Mouse (Mus musculus) limb, embryonic 14.5 days (tissue): ENCODE results near the gene Ugt2a1. TPM values are rescaled to one million over a fixed set of nuclear protein-coding genes. Genes with fewer than 3 reads are reported as not detected.
"Not testable (repeated sequence)": the region's sequence is repeated elsewhere in the genome, so short reads cannot be mapped to it uniquely, and the experiment has no call there.

Experiments used
- ATAC-seq: fragments of 200-750 bp; cut with Nextera tagmentation; 2 replicates; pipeline ENCODE4 v1.8.0; 2017; ENCODE audit warnings: low read depth, moderate number of reproducible peaks, moderate TSS enrichment; ENCODE audit not compliant: low FRiP score
- DNase-seq: peaks from one replicate; pipeline ENCODE4 v3.0.0-alpha.2; 2015; ENCODE audit warnings: low spot score
- H3K27ac ChIP-seq: fragments of 300-500 bp; sonication (generic); replicated peaks from 2 replicates; pipeline ENCODE4 v1.5.1; 2014; ENCODE audit warnings: low read depth, mild to moderate bottlenecking, low read length, moderate library complexity, mixed read lengths
- H3K27me3 ChIP-seq: fragments of 300-500 bp; sonication (generic); 2 replicates; pipeline ENCODE4 v1.6.1; 2014; ENCODE audit warnings: low read length, mixed read lengths; ENCODE audit not compliant: control insufficient read depth, insufficient read depth
- H3K36me3 ChIP-seq: fragments of 300-500 bp; sonication (generic); 2 replicates; pipeline ENCODE4 v1.6.1; 2014; ENCODE audit warnings: mild to moderate bottlenecking, low read length, moderate library complexity, mixed read lengths; ENCODE audit not compliant: control insufficient read depth, insufficient read depth
- H3K4me1 ChIP-seq: fragments of 300-500 bp; sonication (generic); 2 replicates; pipeline ENCODE4 v1.6.1; 2014; ENCODE audit warnings: antibody characterized with exemption, low read length, mixed read lengths; ENCODE audit not compliant: control insufficient read depth, insufficient read depth
- H3K4me2 ChIP-seq: fragments of 300-500 bp; sonication (generic); replicated peaks from 2 replicates; pipeline ENCODE4 v1.6.1; 2014; ENCODE audit warnings: low read depth, mild to moderate bottlenecking, low read length, moderate library complexity; ENCODE audit not compliant: severe bottlenecking
- H3K4me3 ChIP-seq: fragments of 300-500 bp; sonication (generic); replicated peaks from 2 replicates; pipeline ENCODE4 v1.5.1; 2014; ENCODE audit warnings: low read length
- H3K9ac ChIP-seq: fragments of 300-500 bp; sonication (generic); 2 replicates; pipeline ENCODE4 v1.6.1; 2014; ENCODE audit warnings: mild to moderate bottlenecking, low read depth, low read length, moderate library complexity; ENCODE audit not compliant: severe bottlenecking
- H3K9me3 ChIP-seq: fragments of 300-500 bp; sonication (generic); 2 replicates; pipeline ENCODE4 v1.6.1; 2016; ENCODE audit warnings: low read length; ENCODE audit not compliant: control insufficient read depth
- POLR2A ChIP-seq: fragments of 200-500 bp; IDR thresholded peaks from 2 replicates; pipeline ENCODE4 v1.8.0; 2012; ENCODE audit warnings: inconsistent platforms, mild to moderate bottlenecking, moderate library complexity, borderline replicate concordance; ENCODE audit not compliant: insufficient read depth, insufficient read length; ENCODE audit errors: extremely low read depth
- WGBS: fragments of 180-500 bp; shearing (Covaris S2); extraction: QIAGEN DNeasy Blood & Tissue Kit; methylation state at CpG from one replicate; pipeline ENCODE4 v1.1.7; 2014; 5-methylcytosine and 5-hydroxymethylcytosine counted together
- polyA plus RNA-seq, 2 experiments: library from polyadenylated mRNA; depleted of rRNA in 1 of 2; stranded (reverse) in 1 of 2; unstranded in 1 of 2; fragments of >200 nt; fragmentation: Nextera tagmentation in 1 of 2; extraction: Ambion mirVana in 1 of 2; gene quantifications; 2 replicates each; pipeline versions ENCODE4 v1.2.1 to v1.2.3; 2012 to 2014

Gene Ugt2a1
- polyA plus RNA-seq, 2 experiments: not detected

DNA sequence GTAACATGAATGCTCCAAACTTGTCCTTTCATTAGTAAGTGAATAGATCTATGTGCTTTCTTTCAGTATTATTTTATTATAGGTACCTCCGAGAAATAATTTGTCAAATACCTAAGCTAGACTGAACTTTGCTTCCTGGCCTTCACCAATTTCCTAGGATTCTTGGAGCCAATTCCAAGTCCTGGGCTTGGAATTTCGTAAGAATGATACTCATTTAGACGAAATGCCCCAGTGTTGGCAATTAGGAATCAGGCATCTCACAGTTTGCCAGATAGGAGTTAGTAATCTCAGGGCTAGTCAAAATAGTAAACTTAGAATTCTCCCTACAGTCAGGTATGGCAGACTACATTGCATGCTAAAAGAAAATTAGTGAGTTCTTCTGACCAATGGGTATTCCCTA is 65.0 kb downstream of the Ugt2a1 start:
- Histone ChIP-seq H3K9ac (no peak overlapping the region), H3K9me3 (no peaks in the 10 kb centered on the region), H3K27me3 (no peaks in the 10 kb centered on the region), H3K4me3 (no peak overlapping the region), H3K36me3 (no peaks in the 10 kb centered on the region), H3K4me1 (no peaks in the 10 kb centered on the region), H3K27ac (no peak overlapping the region), H3K4me2 (no peak overlapping the region)
- no peak for ATAC-seq
- DNase-seq: no peak
- WGBS: 72% methylated on average over 3 of the region's 3 CpGs
- no peak for TF ChIP-seq POLR2A

DNA sequence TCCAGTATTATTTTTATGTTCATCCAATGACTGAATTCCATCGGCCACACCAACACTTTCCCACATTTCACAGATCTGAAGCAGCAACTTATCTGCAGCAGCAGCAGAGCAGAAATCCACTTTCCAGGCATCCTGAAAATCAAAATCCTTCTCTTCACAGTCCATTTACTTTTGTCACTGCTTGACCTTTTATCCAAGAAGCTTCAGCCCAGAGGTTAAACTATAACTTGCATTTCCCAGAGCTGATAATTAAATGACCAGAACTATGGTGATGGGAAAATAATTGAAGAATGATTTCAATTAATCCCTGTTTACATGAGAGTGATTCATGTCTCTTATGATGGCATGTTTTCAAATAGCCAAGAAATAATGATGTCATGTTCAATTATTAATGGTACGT is 66.6 kb downstream of the Ugt2a1 start, which contains the start of gene Ugt2b38:
Gene Ugt2b38, minus strand, starts transcription at position 163 of the 400 bp plus-strand sequence.
- not testable (repeated sequence) for H3K4me3 ChIP-seq, H3K27me3 ChIP-seq, H3K9ac ChIP-seq, H3K4me2 ChIP-seq, H3K36me3 ChIP-seq, H3K27ac ChIP-seq, DNase-seq, H3K9me3 ChIP-seq, H3K4me1 ChIP-seq, ATAC-seq
- WGBS: 84% methylated on average over 1 of the region's 2 CpGs

Other genes starting within 250 kb of the Ugt2a1 start
- not detected in 2 replicates for gene Ugt2b37, start 236.1 kb downstream of the Ugt2a1 start, polyA plus RNA-seq (2012; rRNA removed)
- gene Ugt2b37, start 236.1 kb downstream of the Ugt2a1 start, polyA plus RNA-seq (2014; fragmentation: Nextera tagmentation; extraction: Ambion mirVana): not detected in 2 replicates
- gene Ugt2a3, start 153.7 kb downstream of the Ugt2a1 start, polyA plus RNA-seq (2012; rRNA removed): not detected in 2 replicates
- gene Ugt2a3, start 153.7 kb downstream of the Ugt2a1 start, polyA plus RNA-seq (2014; fragmentation: Nextera tagmentation; extraction: Ambion mirVana): not detected in 2 replicates
- not detected in 2 replicates for gene Ugt2b38, start 66.7 kb downstream of the Ugt2a1 start, polyA plus RNA-seq (2012; rRNA removed)
- gene Ugt2b38, start 66.7 kb downstream of the Ugt2a1 start, polyA plus RNA-seq (2014; fragmentation: Nextera tagmentation; extraction: Ambion mirVana): not detected in 2 replicates
- gene Ugt2a2, start 8.6 kb downstream of the Ugt2a1 start, polyA plus RNA-seq (2012; rRNA removed): not detected in 2 replicates
- gene Ugt2a2, start 8.6 kb downstream of the Ugt2a1 start, polyA plus RNA-seq (2014; fragmentation: Nextera tagmentation; extraction: Ambion mirVana): not detected in 2 replicates
- gene Gm43638, start 4.1 kb downstream of the Ugt2a1 start, polyA plus RNA-seq (2012; rRNA removed): not detected in 2 replicates
- not detected in 2 replicates for gene Gm43638, start 4.1 kb downstream of the Ugt2a1 start, polyA plus RNA-seq (2014; fragmentation: Nextera tagmentation; extraction: Ambion mirVana)
- gene Sult1b1, start 47.3 kb upstream of the Ugt2a1 start, polyA plus RNA-seq (2012; rRNA removed): 0.09 TPM in 1 of 2 replicates, not detected in the other
- gene Sult1b1, start 47.3 kb upstream of the Ugt2a1 start, polyA plus RNA-seq (2014; fragmentation: Nextera tagmentation; extraction: Ambion mirVana): not detected in 2 replicates
- not detected in 2 replicates for gene Sult1d1, start 78.2 kb upstream of the Ugt2a1 start, polyA plus RNA-seq (2012; rRNA removed)
- not detected in 2 replicates for gene Sult1d1, start 78.2 kb upstream of the Ugt2a1 start, polyA plus RNA-seq (2014; fragmentation: Nextera tagmentation; extraction: Ambion mirVana)
- not detected in 2 replicates for gene Sult1e1, start 100.7 kb upstream of the Ugt2a1 start, polyA plus RNA-seq (2012; rRNA removed)
- gene Sult1e1, start 100.7 kb upstream of the Ugt2a1 start, polyA plus RNA-seq (2014; fragmentation: Nextera tagmentation; extraction: Ambion mirVana): not detected in 2 replicates
- gene Csn1s1, start 175.3 kb upstream of the Ugt2a1 start, polyA plus RNA-seq (2012; rRNA removed): not detected in 2 replicates
- not detected in 2 replicates for gene Csn1s1, start 175.3 kb upstream of the Ugt2a1 start, polyA plus RNA-seq (2014; fragmentation: Nextera tagmentation; extraction: Ambion mirVana)
- 0.10 TPM in 1 of 2 replicates, not detected in the other for gene Csn2, start 208.8 kb upstream of the Ugt2a1 start, polyA plus RNA-seq (2012; rRNA removed)
- not detected in 2 replicates for gene Csn2, start 208.8 kb upstream of the Ugt2a1 start, polyA plus RNA-seq (2014; fragmentation: Nextera tagmentation; extraction: Ambion mirVana)